Mouse (Mus musculus) intestine, embryonic 15.5 days (tissue): ENCODE results near the gene Synj2. TPM values are rescaled to one million over a fixed set of nuclear protein-coding genes. Genes with fewer than 3 reads are reported as not detected.
A peak's percentile ranks its signal among the peaks of the same experiment; 100 is the strongest.

Experiments
- ATAC-seq: fragments of 200-750 bp; cut with Nextera tagmentation; 2 replicates; pipeline ENCODE4 v1.8.0; 2017; ENCODE audit warnings: moderate TSS enrichment, moderate library complexity
- H3K27ac ChIP-seq: fragments of 300-500 bp; sonication (generic); 2 replicates; pipeline ENCODE4 v1.5.1; 2015; ENCODE audit warnings: mild to moderate bottlenecking, inconsistent platforms
- H3K27me3 ChIP-seq: fragments of 300-500 bp; sonication (generic); replicated peaks from 2 replicates; pipeline ENCODE4 v1.6.1; 2015; ENCODE audit warnings: inconsistent platforms
- H3K36me3 ChIP-seq: fragments of 300-500 bp; sonication (generic); 2 replicates; pipeline ENCODE4 v1.6.1; 2015; ENCODE audit warnings: inconsistent platforms
- H3K4me1 ChIP-seq: fragments of 300-500 bp; sonication (generic); replicated peaks from 2 replicates; pipeline ENCODE4 v1.6.1; 2015; ENCODE audit warnings: inconsistent platforms
- H3K4me2 ChIP-seq: fragments of 300-500 bp; sonication (generic); replicated peaks from 2 replicates; pipeline ENCODE4 v1.6.1; 2015; ENCODE audit warnings: mild to moderate bottlenecking, inconsistent platforms
- H3K4me3 ChIP-seq: fragments of 300-500 bp; sonication (generic); replicated peaks from 2 replicates; pipeline ENCODE4 v1.5.1; 2015; ENCODE audit warnings: inconsistent platforms
- H3K9ac ChIP-seq: fragments of 300-500 bp; sonication (generic); 2 replicates; pipeline ENCODE4 v1.6.1; 2015; ENCODE audit warnings: inconsistent platforms
- H3K9me3 ChIP-seq: fragments of 300-500 bp; sonication (generic); 2 replicates; pipeline ENCODE4 v1.6.1; 2016; ENCODE audit warnings: inconsistent platforms
- WGBS: fragments of 180-500 bp; shearing (Covaris S2); methylation state at CpG from one replicate; pipeline ENCODE4 v1.1.7; 2015; 5-methylcytosine and 5-hydroxymethylcytosine counted together
- polyA plus RNA-seq: library from polyadenylated mRNA; unstranded; fragments of >200 nt; fragmentation: Nextera tagmentation; extraction: Ambion mirVana; gene quantifications from 2 replicates; pipeline ENCODE4 v1.2.1, GENCODE M21; 2015

Synj2 gene
- polyA plus RNA-seq, 1 experiment from 2014 or later, result 4.8 TPM

GRCm38 (mm10) chr17:5939871-5940270 is 1.2 kb upstream of the Synj2 start:
- H3K4me1 ChIP-seq, result peaks cover 19% of the 10 kb centered on the region
- H3K27me3 ChIP-seq, result no peaks in the 10 kb centered on the region
- no peak for ATAC-seq
- no peak overlapping the region for H3K4me3 ChIP-seq
- no peaks in the 10 kb centered on the region for H3K36me3 ChIP-seq
- no peaks in the 10 kb centered on the region for H3K9me3 ChIP-seq
- 0 out of 2 replicates have a peak overlapping the region, but pooled peaks have one; percentile 9 for H3K27ac ChIP-seq
- H3K9ac ChIP-seq, result no peak overlapping the region
- 61% methylated on average over 12 of the region's 12 CpGs for WGBS
- 0 out of 2 replicates have a peak overlapping the region, but pooled peaks have one; percentile 88 for H3K4me2 ChIP-seq

- peak; percentile 93 for ATAC-seq
- no peaks in the 10 kb centered on the region for H3K36me3 ChIP-seq
- under 1% methylated on average over 31 of the region's 38 CpGs for WGBS
- H3K27me3 ChIP-seq, result no peaks in the 10 kb centered on the region
- H3K4me1 ChIP-seq, result peaks cover 14% of the 10 kb centered on the region
- peak overlapping the region; percentile 64; the same call in 1 of the 2 replicates for H3K27ac ChIP-seq
- H3K9me3 ChIP-seq, result no peaks in the 10 kb centered on the region
- peak overlapping the region; percentile 68 for H3K9ac ChIP-seq
- peak overlapping the region; percentile 79 for H3K4me3 ChIP-seq
- peak overlapping the region; percentile 88 for H3K4me2 ChIP-seq
These were observed 288 bp upstream of the Synj2 start for GRCm38 (mm10) chr17:5940792-5941191.

- H3K27ac ChIP-seq, result no peak overlapping the region
- H3K4me1 ChIP-seq, result peaks cover 14% of the 10 kb centered on the region
These were observed 1.1 kb downstream of the Synj2 start for GRCm38 (mm10) chr17:5942156-5942555.

GRCm38 (mm10) chr17:5943053-5943452 is 2.0 kb downstream of the Synj2 start:
- Histone ChIP-seq H3K27me3 (no peaks in the 10 kb centered on the region), H3K4me2 (0 out of 2 replicates have a peak overlapping the region, but pooled peaks have one; percentile 83), H3K9ac (no peak overlapping the region), H3K27ac (no peak overlapping the region), H3K9me3 (no peaks in the 10 kb centered on the region), H3K36me3 (no peaks in the 10 kb centered on the region), H3K4me1 (peaks cover 14% of the 10 kb centered on the region), H3K4me3 (no peak overlapping the region)
- ATAC-seq, result no peak
- WGBS, result 49% methylated on average over 1 of the region's 1 CpGs

More at GRCm38 (mm10) chr17:5942156-5942555, 1.1 kb downstream of the Synj2 start:
- Histone ChIP-seq H3K4me2 (peak overlapping the region; percentile 83), H3K9me3 (no peaks in the 10 kb centered on the region), H3K4me3 (peak overlapping the region; percentile 79), H3K9ac (peak overlapping the region; percentile 82; the same call in 1 of the 2 replicates), H3K36me3 (no peaks in the 10 kb centered on the region), H3K27me3 (no peaks in the 10 kb centered on the region)
- no peak for ATAC-seq
- 38% methylated on average over 3 of the region's 3 CpGs for WGBS

GRCm38 (mm10) chr17:5947039-5947438 is 6.0 kb downstream of the Synj2 start:
- H3K9ac ChIP-seq, result no peak overlapping the region
- H3K4me3 ChIP-seq, result no peak overlapping the region
- H3K4me1 ChIP-seq, result peaks cover 19% of the 10 kb centered on the region
- ATAC-seq, result no peak
- H3K9me3 ChIP-seq, result no peaks in the 10 kb centered on the region
- H3K4me2 ChIP-seq, result no peak overlapping the region
- no peaks in the 10 kb centered on the region for H3K36me3 ChIP-seq
- H3K27me3 ChIP-seq, result no peaks in the 10 kb centered on the region
- no peak overlapping the region for H3K27ac ChIP-seq
- WGBS, result 76% methylated on average over 3 of the region's 3 CpGs

GRCm38 (mm10) chr17:5952455-5952854 is 11.4 kb downstream of the Synj2 start:
- Histone ChIP-seq H3K9ac (no peak overlapping the region), H3K4me3 (no peak overlapping the region), H3K27ac (no peak overlapping the region), H3K36me3 (no peaks in the 10 kb centered on the region), H3K4me2 (no peak overlapping the region), H3K4me1 (peaks cover 11% of the 10 kb centered on the region; the same call in 1 of the 2 replicates), H3K27me3 (no peaks in the 10 kb centered on the region), H3K9me3 (no peaks in the 10 kb centered on the region)
- WGBS, result 77% methylated on average over 4 of the region's 4 CpGs
- ATAC-seq, result no peak

- H3K27ac ChIP-seq, result no peak overlapping the region
- no peaks in the 10 kb centered on the region for H3K27me3 ChIP-seq
- no peaks in the 10 kb centered on the region for H3K36me3 ChIP-seq
- no peak overlapping the region for H3K4me3 ChIP-seq
- no peak overlapping the region for H3K4me2 ChIP-seq
- peak; percentile 37; the same call in 1 of the 2 replicates for ATAC-seq
- H3K4me1 ChIP-seq, result peaks cover 20% of the 10 kb centered on the region
- no peaks in the 10 kb centered on the region for H3K9me3 ChIP-seq
- 75% methylated on average over 2 of the region's 2 CpGs for WGBS
- no peak overlapping the region for H3K9ac ChIP-seq
These were observed 15.4 kb downstream of the Synj2 start for GRCm38 (mm10) chr17:5956350-5957000.

- Histone ChIP-seq H3K9me3 (no peaks in the 10 kb centered on the region), H3K4me2 (no peak overlapping the region), H3K36me3 (no peaks in the 10 kb centered on the region), H3K27me3 (no peaks in the 10 kb centered on the region), H3K27ac (no peak overlapping the region), H3K9ac (no peak overlapping the region), H3K4me1 (peaks cover 20% of the 10 kb centered on the region), H3K4me3 (no peak overlapping the region)
- no peak for ATAC-seq
- WGBS, result 46% methylated on average over 3 of the region's 3 CpGs
These were observed 16.0 kb downstream of the Synj2 start for GRCm38 (mm10) chr17:5957097-5957496.

GRCm38 (mm10) chr17:5958229-5958628 is 17.1 kb downstream of the Synj2 start:
- no peak overlapping the region for H3K4me2 ChIP-seq
- no peak for ATAC-seq
- H3K27me3 ChIP-seq, result no peaks in the 10 kb centered on the region
- no peak overlapping the region for H3K9ac ChIP-seq
- no peaks in the 10 kb centered on the region for H3K36me3 ChIP-seq
- no peak overlapping the region for H3K27ac ChIP-seq
- H3K4me3 ChIP-seq, result no peak overlapping the region
- H3K4me1 ChIP-seq, result peaks cover 20% of the 10 kb centered on the region
- WGBS, result 89% methylated on average over 5 of the region's 5 CpGs
- H3K9me3 ChIP-seq, result no peaks in the 10 kb centered on the region

GRCm38 (mm10) chr17:5958636-5959035 is 17.6 kb downstream of the Synj2 start:
- Histone ChIP-seq H3K4me2 (peak overlapping the region; percentile 26), H3K27me3 (no peaks in the 10 kb centered on the region), H3K9me3 (no peaks in the 10 kb centered on the region), H3K27ac (peak overlapping the region; percentile 72), H3K4me3 (no peak overlapping the region), H3K36me3 (no peaks in the 10 kb centered on the region), H3K9ac (0 out of 2 replicates have a peak overlapping the region, but pooled peaks have one; percentile 1), H3K4me1 (peaks cover 22% of the 10 kb centered on the region)
- ATAC-seq, result peak; percentile 47
- WGBS, result 75% methylated on average over 10 of the region's 10 CpGs

- Histone ChIP-seq H3K4me3 (no peak overlapping the region), H3K4me2 (peak overlapping the region; percentile 26), H3K27ac (peak overlapping the region; percentile 72), H3K36me3 (no peaks in the 10 kb centered on the region), H3K4me1 (peaks cover 22% of the 10 kb centered on the region), H3K9ac (0 out of 2 replicates have a peak overlapping the region, but pooled peaks have one; percentile 1), H3K9me3 (no peaks in the 10 kb centered on the region), H3K27me3 (no peaks in the 10 kb centered on the region)
- 45% methylated on average over 7 of the region's 7 CpGs for WGBS
- ATAC-seq, result peak; percentile 81
These were observed 18.0 kb downstream of the Synj2 start for GRCm38 (mm10) chr17:5959096-5959495.

GRCm38 (mm10) chr17:5959802-5960201 is 18.7 kb downstream of the Synj2 start:
- Histone ChIP-seq H3K9ac (no peak overlapping the region), H3K9me3 (no peaks in the 10 kb centered on the region), H3K4me1 (peaks cover 26% of the 10 kb centered on the region), H3K27me3 (no peaks in the 10 kb centered on the region), H3K27ac (peak overlapping the region; percentile 72), H3K36me3 (no peaks in the 10 kb centered on the region), H3K4me2 (0 out of 2 replicates have a peak overlapping the region, but pooled peaks have one; percentile 11), H3K4me3 (no peak overlapping the region)
- ATAC-seq, result no peak
- WGBS, result 39% methylated on average over 9 of the region's 9 CpGs

GRCm38 (mm10) chr17:5963766-5964165 is 22.7 kb downstream of the Synj2 start:
- H3K4me2 ChIP-seq, result no peak overlapping the region
- 78% methylated on average over 8 of the region's 8 CpGs for WGBS
- no peak overlapping the region for H3K4me3 ChIP-seq
- H3K4me1 ChIP-seq, result peaks cover 33% of the 10 kb centered on the region
- H3K27ac ChIP-seq, result no peak overlapping the region
- no peaks in the 10 kb centered on the region for H3K36me3 ChIP-seq
- H3K27me3 ChIP-seq, result no peaks in the 10 kb centered on the region
- no peak for ATAC-seq
- H3K9ac ChIP-seq, result no peak overlapping the region
- no peaks in the 10 kb centered on the region for H3K9me3 ChIP-seq
